Mouse (Mus musculus): ENCODE data around the gene Spag4.
A peak's percentile ranks its signal among the peaks of the same experiment; 100 is the strongest.

The Spag4 gene

DNA sequence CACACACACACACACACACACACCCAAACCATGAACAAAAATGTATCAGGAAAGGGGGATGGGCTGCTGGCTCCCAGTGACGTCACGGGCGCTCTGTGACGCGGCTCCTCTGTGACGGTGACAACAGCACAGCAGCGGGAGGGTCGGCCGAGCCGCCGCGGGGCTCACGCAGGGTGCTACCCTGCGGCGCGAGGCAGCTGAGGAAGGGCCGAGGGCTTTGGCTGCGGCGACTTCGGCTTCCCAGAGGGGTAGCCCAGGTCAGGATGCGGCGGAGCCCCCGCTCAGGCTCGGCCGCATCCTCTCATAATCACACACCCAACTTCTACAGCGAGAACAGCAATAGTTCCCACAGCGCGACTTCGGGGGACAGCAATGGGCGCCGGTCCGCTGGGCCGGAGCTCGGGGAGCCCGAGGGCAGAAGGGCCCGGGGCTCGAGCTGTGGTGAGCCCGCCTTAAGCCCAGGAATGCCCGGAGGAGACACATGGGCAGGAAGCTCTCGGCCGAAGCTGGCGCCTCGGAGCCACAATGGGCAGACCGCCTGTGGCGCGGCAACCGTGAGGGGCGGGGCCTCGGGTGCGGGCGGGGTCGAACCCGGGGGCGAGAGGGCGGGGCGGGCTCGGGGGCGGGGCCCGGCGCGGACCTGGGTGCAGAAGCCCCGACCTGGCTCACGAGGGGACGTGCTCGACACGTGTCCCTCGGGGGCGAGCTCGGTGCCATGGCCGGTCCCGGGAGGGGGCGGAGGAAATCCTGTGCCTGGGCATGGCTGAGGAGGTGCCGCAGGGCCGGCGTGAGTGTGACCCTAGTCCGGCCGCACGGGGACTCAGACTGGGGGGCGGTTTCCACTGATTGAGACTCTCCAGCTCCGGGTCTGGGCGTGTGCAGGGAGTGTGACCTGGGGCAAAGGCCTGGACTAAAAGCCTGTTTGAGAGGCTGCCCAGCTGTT lies at the start of gene Spag4:
Gene Spag4 (plus strand): TSS at position 77 of the 943 bp plus-strand sequence.
- peak; percentile 80 for DNase-seq

- no peak for DNase-seq
Observed at GRCm38 (mm10) chr2:156018106-156018505, 46.9 kb upstream of the Spag4 start.

GRCm38 (mm10) chr2:156021219-156021618 lies 43.8 kb upstream of the Spag4 start:
- DNase-seq, result no peak

- DNase-seq, result no peak
Observed at GRCm38 (mm10) chr2:156021765-156022164, 43.2 kb upstream of the Spag4 start.

- DNase-seq, result no peak
Observed at GRCm38 (mm10) chr2:156025482-156025881, 39.5 kb upstream of the Spag4 start.

DNA sequence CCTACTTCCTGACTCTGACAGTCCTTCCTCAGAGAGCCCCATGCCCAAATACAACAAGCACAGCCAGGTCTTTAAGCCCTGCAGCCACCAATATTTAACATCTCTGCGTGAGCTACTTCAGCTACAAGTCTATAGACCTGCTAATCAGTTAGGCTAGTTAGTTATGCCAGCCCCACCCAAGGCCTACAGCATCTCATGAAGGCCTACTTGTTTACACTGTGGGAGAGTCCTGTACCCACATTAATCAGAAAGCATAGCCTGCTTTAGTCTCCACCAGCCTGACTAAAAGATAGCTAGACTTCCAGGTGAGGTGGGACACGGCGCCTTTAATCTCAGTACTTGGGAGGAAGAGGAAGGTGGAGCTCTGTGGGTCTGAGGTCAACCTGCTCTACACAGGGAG lies 25.6 kb upstream of the Spag4 start:
- DNase-seq, result no peak

GRCm38 (mm10) chr2:156042903-156043302 lies 22.1 kb upstream of the Spag4 start:
- DNase-seq, result no peak

DNA sequence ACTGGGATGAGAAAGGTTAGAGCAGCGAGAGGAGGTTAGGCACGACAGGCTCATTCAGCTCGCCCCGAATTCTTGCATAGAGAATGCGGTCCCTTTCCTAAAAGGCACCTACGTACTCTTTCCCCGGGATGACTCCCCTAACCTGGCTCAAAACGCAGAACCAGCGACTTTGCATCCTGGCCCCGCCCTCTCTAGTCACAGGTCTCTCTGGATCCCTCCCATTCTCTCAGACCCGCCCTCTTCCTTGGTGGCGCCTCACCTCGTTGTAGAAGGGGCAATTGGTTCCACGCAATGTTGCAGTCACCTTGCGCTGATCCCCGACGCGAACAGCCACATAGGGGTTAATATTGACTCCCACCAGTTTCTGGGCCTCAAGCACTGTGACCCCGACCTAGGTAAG lies 17.0 kb upstream of the Spag4 start:
- DNase-seq, result peak; percentile 36

DNA sequence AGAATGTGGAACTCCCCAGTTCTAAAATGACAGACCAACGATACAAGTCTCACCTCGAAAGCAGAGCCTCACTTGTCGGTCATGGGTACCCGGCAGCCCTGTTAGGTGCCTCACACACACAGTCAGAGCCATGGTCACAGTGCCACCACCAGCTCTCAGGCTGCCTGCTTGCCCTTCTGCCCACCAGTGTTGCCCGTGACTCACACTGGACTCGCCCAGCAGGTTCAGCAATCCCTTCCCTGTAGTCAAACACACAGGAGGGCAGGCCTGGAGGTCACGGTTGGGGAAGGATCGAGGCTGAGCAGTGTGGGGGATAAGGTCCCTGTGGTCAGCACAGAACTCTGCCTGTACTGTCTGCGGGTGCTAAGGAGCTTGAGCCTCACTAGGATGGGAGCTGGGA lies 12.2 kb upstream of the Spag4 start, which contains the start of gene Fer1l4:
Gene Fer1l4 (minus strand): TSS at position 132 of the 400 bp plus-strand sequence.
- no peak for DNase-seq

DNA sequence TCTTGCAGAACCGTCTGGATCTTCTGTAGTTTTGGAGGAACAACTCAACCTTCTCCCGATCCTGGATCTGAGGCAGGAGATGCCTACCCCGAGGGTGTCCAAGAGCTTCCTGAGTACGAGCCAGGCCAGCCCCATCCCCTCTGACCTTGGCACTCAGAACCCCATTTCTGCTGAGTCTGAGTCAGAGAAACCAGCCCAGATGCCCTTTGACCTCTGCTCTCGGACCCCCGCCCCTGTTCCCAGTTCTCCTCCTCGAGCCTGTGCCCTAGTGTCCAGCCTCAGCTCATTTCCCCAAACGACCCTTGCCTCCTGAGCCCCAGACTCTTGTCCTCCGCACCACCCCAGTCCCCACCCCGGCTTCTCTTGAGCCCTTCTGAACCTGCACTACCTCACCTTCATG lies 1.2 kb downstream of the Spag4 start:
- no peak for DNase-seq

- no peak for DNase-seq
Observed at GRCm38 (mm10) chr2:156067916-156068315, 2.9 kb downstream of the Spag4 start.

DNA sequence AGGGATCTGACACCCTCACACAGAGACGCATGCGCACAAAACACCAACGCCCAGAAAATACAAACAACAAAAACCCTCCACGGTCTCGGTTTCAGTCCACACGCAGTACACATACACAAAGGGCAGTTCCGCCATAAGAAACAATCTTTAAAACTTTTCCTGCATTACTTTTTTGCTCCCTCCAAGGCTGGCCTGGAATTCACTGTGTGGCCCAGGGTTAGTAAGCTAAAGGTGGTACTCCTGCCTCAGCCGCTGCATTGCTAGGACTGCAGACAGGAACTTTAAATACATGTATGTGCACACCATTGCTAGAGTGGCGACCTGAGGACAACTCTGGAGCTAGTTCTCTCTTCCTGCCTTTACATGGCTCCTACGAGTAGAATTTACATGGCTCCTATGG lies 6.3 kb downstream of the Spag4 start:
- DNase-seq, result no peak

GRCm38 (mm10) chr2:156073725-156074124 lies 8.8 kb downstream of the Spag4 start:
- no peak for DNase-seq

- no peak for DNase-seq
Observed at GRCm38 (mm10) chr2:156077461-156077860, 12.5 kb downstream of the Spag4 start.

GRCm38 (mm10) chr2:156078421-156079182 lies 13.6 kb downstream of the Spag4 start:
- no peak for DNase-seq

DNA sequence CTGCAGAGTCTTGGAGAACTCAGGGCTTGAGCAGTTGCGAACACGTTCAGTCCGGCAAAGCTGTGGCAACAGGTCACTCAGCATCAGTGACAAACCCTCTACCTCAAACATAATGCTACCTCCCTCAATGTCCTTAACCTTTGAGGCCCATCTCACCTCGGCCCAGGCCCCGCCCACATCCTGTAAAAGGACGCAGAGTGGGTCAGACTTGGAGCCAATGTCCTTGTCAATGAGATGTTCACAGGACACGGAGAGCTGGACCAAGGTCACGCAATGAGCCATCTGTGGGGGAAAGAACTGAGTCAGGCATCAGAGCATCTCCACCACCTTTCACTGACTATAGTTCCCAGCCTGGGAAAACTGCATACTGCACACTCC lies 14.2 kb downstream of the Spag4 start:
- no peak for DNase-seq

DNA sequence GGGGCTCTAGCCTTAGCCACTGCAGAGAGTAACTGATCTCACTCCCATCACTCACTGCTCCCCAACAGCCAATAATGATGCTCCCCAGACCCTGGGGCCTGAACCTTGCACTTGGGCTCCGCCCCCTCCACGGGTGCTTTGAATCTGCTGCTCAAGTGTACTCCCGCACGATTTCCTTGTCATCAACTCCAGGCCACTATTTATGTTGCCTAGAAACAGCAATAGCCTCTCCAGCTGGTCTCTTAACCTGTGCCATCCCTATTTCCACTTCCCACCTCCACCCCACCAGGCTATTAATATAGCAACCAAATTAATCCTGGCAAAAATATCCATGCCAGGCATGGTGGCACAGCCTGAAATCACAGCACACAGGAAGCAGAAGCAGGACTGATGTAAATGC lies 14.7 kb downstream of the Spag4 start:
- no peak for DNase-seq

- DNase-seq, result no peak
Observed at GRCm38 (mm10) chr2:156080391-156080790, 15.4 kb downstream of the Spag4 start.

- no peak for DNase-seq
Observed at GRCm38 (mm10) chr2:156084541-156084940, 19.6 kb downstream of the Spag4 start.

- DNase-seq, result no peak
Observed at GRCm38 (mm10) chr2:156087391-156088110, 22.6 kb downstream of the Spag4 start.

GRCm38 (mm10) chr2:156089799-156090198 lies 24.8 kb downstream of the Spag4 start:
- no peak for DNase-seq

GRCm38 (mm10) chr2:156091926-156092325 lies 27.0 kb downstream of the Spag4 start:
- no peak for DNase-seq

Data from thymus, postnatal 25 days (tissue).